Mouse (Mus musculus) brain, embryonic 14.5 days (tissue): ENCODE measurements around the gene Gm49403. TPM values are rescaled to one million over a fixed set of nuclear protein-coding genes. Genes with fewer than 3 reads are reported as not detected.
"Not testable (repeated sequence)": the region's sequence is repeated elsewhere in the genome, so short reads cannot be mapped to it uniquely, and the experiment has no call there.

Source experiments
- DNase-seq: peaks from one replicate; pipeline ENCODE4 v3.0.0-alpha.2; 2011; ENCODE audit warnings: low read depth
- CTCF ChIP-seq: fragments of 200-500 bp; IDR thresholded peaks from 2 replicates; pipeline ENCODE4 v1.5.1; 2012; ENCODE audit warnings: inconsistent platforms, mild to moderate bottlenecking, moderate library complexity, borderline replicate concordance; ENCODE audit not compliant: insufficient read depth, insufficient read length; ENCODE audit errors: extremely low read depth
- POLR2A ChIP-seq: fragments of 200-500 bp; IDR thresholded peaks from 2 replicates; pipeline ENCODE4 v1.6.1; 2012; ENCODE audit warnings: mild to moderate bottlenecking, inconsistent platforms, borderline replicate concordance; ENCODE audit not compliant: poor library complexity, insufficient read depth, insufficient read length, severe bottlenecking; ENCODE audit errors: extremely low read depth
- polyA plus RNA-seq: library from polyadenylated mRNA; depleted of rRNA; stranded (reverse); fragments of >200 nt; gene quantifications from 2 replicates; pipeline ENCODE4 v1.2.3, GENCODE M21; 2012; rRNA removed

Gene Gm49403
- polyA plus RNA-seq, result not detected in 2 replicates

- TF ChIP-seq CTCF, result no peak
- no peak for TF ChIP-seq POLR2A
- DNase-seq, result no peak
Measured at GRCm38 (mm10) chr19:8883616-8884015, at the start of gene Gm49403, which contains the start of gene Lbhd1. TSS of gene Gm49403 (plus strand) at chr19:8883930. TSS of gene Lbhd1 (plus strand) at chr19:8883732.

GRCm38 (mm10) chr19:8836327-8836726 is 47.4 kb upstream of the Gm49403 start:
- not testable (repeated sequence) for DNase-seq

GRCm38 (mm10) chr19:8837251-8837791 is 46.4 kb upstream of the Gm49403 start, which contains the start of gene Bscl2:
TSS of gene Bscl2 (plus strand) at chr19:8837467.
- peak; percentile 94 for DNase-seq
- TF ChIP-seq POLR2A (peak; percentile 53; the same call in 1 of the 2 replicates), CTCF (peak; percentile 59)

- DNase-seq, result peak; percentile 65
- TF ChIP-seq CTCF, result no peak
- no peak for TF ChIP-seq POLR2A
Measured at GRCm38 (mm10) chr19:8838041-8838730, 45.5 kb upstream of the Gm49403 start.

- DNase-seq, result peak; percentile 98
Measured at GRCm38 (mm10) chr19:8839103-8839907, 44.4 kb upstream of the Gm49403 start, which contains the start of gene Gng3. TSS of gene Gng3 (minus strand) at chr19:8839194.

GRCm38 (mm10) chr19:8839908-8840791 is 43.6 kb upstream of the Gm49403 start:
- DNase-seq, result peak; percentile 82
- TF ChIP-seq CTCF (no peak), POLR2A (no peak)

More at GRCm38 (mm10) chr19:8839103-8839907, 44.4 kb upstream of the Gm49403 start, which contains the start of gene Gng3:
- peak; percentile 34; the same call in 1 of the 2 replicates for TF ChIP-seq POLR2A
- no peak for TF ChIP-seq CTCF

GRCm38 (mm10) chr19:8841012-8841411 is 42.7 kb upstream of the Gm49403 start:
- TF ChIP-seq POLR2A, result no peak
- TF ChIP-seq CTCF, result no peak
- no peak for DNase-seq

- TF ChIP-seq POLR2A (no peak), CTCF (no peak)
- no peak for DNase-seq
Measured at GRCm38 (mm10) chr19:8842961-8843360, 40.8 kb upstream of the Gm49403 start.

- peak; percentile 85 for DNase-seq
- TF ChIP-seq CTCF, result peak; percentile 72; the same call in 1 of the 2 replicates
- no peak for TF ChIP-seq POLR2A
Measured at GRCm38 (mm10) chr19:8844371-8845129, 39.2 kb upstream of the Gm49403 start.

- DNase-seq, result no peak
- TF ChIP-seq POLR2A, result no peak
- no peak for TF ChIP-seq CTCF
Measured at GRCm38 (mm10) chr19:8848356-8848755, 35.4 kb upstream of the Gm49403 start.
